Mouse (Mus musculus): Measurements from ENCODE around the gene Mtmr4. TPM values are rescaled to one million over a fixed set of nuclear protein-coding genes. Genes with fewer than 3 reads are reported as not detected.

Mtmr4 gene
- polyA plus RNA-seq, 1 experiment from 2014 or later, result 39.4 TPM

DNA sequence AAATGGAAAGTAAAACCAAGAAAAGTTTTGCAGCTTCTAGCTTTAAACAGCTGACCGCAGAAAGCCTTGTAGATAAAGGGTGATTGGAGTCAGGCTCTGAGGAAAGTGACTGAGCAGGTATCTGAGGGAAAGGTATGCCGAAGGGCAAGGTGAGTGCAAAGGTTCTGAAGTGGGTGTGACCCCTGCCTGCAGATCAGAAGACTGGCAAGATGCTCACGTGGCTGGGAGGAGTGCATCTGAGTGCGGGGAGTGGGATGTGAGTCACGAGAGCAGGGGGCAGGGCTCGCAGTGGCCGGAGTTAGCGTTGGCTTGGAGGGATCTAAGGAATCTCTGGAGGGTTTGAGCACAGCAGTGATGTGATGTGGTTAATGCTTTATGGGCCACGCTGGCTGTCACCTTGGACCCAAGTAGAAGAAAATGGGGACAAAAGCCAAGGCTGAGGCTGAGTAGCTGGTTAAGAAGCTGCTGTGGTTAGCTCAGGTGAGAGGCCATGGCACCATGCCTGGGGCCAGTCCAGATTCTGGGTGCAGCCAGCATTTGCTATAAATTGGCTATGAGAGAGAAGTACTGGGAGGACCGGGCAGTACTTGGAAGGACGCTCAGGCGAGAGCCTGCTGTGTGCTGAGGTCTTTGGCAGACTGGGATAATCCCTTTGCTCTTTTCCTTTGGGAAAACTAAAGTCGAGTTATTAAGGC lies 7.6 kb downstream of the Mtmr4 start:
- 92% methylated on average over 13 of the region's 13 CpGs for WGBS

DNA sequence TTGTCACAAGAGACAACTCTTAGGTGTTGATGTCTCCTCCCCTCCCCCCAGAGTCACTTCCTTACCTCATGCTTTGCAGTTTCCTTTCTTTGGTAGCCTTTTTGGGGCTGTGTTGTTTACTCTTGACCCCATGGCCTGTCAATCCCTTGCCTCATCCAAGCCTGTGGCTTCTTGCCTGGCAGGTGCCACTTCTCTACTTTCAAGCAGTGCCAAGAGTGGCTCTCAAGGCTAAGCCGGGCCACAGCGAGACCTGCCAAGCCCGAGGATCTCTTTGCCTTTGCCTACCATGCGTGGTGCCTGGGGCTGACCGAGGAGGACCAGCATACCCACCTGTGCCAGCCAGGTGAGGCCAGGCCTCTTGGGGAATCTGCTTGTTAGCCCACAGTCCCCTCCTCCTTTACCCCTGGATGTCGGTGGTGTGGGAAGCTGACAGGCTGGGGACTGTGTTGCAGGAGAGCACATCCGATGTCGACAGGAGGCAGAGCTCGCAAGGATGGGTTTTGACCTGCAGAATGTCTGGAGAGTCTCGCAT lies 8.4 kb downstream of the Mtmr4 start:
- no peak overlapping the region for H3K4me2 ChIP-seq
- peaks cover 19% of the 10 kb centered on the region for H3K4me1 ChIP-seq
- no peak overlapping the region for H3K9ac ChIP-seq
- peaks cover 89% of the 10 kb centered on the region for H3K36me3 ChIP-seq
- 92% methylated on average over 10 of the region's 10 CpGs for WGBS
- no peak overlapping the region for H3K4me3 ChIP-seq (replicated peaks)
- H3K27ac ChIP-seq, result no peak overlapping the region
- ATAC-seq (replicated peaks; ENCODE audit: low FRiP score), result no peak
- H3K27me3 ChIP-seq, result no peaks in the 10 kb centered on the region
- H3K9me3 ChIP-seq (replicated peaks), result no peaks in the 10 kb centered on the region

More for the DNA sequence above, 7.6 kb downstream of the Mtmr4 start:
- peaks cover 81% of the 10 kb centered on the region for H3K36me3 ChIP-seq
- no peaks in the 10 kb centered on the region for H3K9me3 ChIP-seq (replicated peaks)
- H3K4me1 ChIP-seq, result peaks cover 28% of the 10 kb centered on the region
- no peak overlapping the region for H3K9ac ChIP-seq
- H3K4me3 ChIP-seq (replicated peaks), result no peak overlapping the region
- no peak overlapping the region for H3K27ac ChIP-seq
- no peak overlapping the region for H3K4me2 ChIP-seq
- no peaks in the 10 kb centered on the region for H3K27me3 ChIP-seq
- no peak for ATAC-seq (replicated peaks; ENCODE audit: low FRiP score)

DNA sequence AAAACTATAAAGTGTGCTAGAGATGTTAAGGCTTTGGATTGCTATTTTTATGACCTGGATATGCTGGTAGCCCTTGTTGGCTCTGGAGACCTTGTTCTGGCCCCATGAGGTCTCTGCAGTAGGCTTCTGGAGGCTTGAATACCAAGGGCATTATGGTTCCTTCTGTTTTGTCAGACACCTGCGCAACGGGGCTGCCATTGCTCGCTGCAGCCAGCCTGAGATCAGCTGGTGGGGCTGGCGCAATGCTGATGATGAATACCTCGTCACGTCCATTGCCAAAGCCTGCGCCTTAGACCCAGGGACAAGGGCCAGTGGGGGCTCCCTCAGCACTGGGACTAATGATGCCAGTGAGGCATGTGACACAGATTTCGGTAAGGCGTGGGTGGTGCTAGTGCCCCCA lies 10.3 kb downstream of the Mtmr4 start:
- ATAC-seq (replicated peaks; ENCODE audit: low FRiP score), result no peak
- no peaks in the 10 kb centered on the region for H3K27me3 ChIP-seq
- H3K27ac ChIP-seq, result no peak overlapping the region
- H3K4me2 ChIP-seq, result no peak overlapping the region
- H3K36me3 ChIP-seq, result peaks cover 100% of the 10 kb centered on the region
- 92% methylated on average over 9 of the region's 9 CpGs for WGBS
- 0 out of 2 replicates have a peak, but pooled peaks cover 2% of the 10 kb centered on the region for H3K4me1 ChIP-seq
- no peak overlapping the region for H3K4me3 ChIP-seq (replicated peaks)
- H3K9me3 ChIP-seq (replicated peaks), result no peaks in the 10 kb centered on the region
- no peak overlapping the region for H3K9ac ChIP-seq

DNA sequence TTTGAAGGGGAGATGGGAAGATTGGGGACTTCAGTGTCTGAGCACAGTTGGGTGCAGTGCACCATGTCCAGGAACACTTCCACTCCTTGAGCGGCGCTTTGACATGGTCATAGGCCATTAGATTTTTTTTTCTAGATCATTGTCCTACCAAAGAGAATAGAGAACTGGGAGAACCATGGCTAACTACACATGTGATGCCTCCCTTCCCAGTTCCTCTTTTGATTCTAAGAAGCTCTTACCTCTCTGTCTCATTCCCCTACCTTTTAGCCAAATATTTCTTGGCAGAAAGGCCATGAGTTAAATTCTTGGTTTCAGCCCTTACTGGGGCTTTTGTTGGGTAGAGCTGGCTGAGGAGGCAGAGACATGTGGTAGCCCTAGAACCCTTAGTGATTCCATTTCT lies 11.6 kb downstream of the Mtmr4 start:
- H3K4me3 ChIP-seq (replicated peaks), result no peak overlapping the region
- no peak overlapping the region for H3K4me2 ChIP-seq
- no peak overlapping the region for H3K27ac ChIP-seq
- peaks cover 100% of the 10 kb centered on the region for H3K36me3 ChIP-seq
- H3K27me3 ChIP-seq, result no peaks in the 10 kb centered on the region
- no peaks in the 10 kb centered on the region for H3K9me3 ChIP-seq (replicated peaks)
- 93% methylated on average over 2 of the region's 2 CpGs for WGBS
- H3K9ac ChIP-seq, result no peak overlapping the region
- ATAC-seq (replicated peaks; ENCODE audit: low FRiP score), result no peak
- no peaks in the 10 kb centered on the region for H3K4me1 ChIP-seq

DNA sequence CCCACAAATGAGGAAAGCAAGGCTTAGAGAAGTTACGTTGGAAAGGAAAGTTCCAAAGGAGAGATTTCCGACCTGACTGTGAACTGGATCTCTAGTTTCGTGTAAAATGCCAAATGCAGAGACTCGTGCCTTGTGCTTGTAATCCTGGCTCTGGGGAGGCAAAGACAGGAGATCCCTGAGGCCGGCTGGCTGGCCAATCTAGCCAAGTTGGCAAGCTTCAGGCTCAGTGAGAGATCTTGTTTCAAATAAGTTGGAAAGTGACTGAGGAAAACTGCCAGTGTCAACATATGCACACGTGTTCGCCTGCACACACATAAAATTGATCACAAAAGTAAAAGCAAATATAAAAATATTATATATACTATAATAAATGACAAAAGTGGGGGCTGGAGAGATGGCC lies 17.3 kb downstream of the Mtmr4 start:
- no peak for ATAC-seq (replicated peaks; ENCODE audit: low FRiP score)
- H3K9me3 ChIP-seq (replicated peaks), result no peaks in the 10 kb centered on the region
- 89% methylated on average over 7 of the region's 7 CpGs for WGBS

DNA sequence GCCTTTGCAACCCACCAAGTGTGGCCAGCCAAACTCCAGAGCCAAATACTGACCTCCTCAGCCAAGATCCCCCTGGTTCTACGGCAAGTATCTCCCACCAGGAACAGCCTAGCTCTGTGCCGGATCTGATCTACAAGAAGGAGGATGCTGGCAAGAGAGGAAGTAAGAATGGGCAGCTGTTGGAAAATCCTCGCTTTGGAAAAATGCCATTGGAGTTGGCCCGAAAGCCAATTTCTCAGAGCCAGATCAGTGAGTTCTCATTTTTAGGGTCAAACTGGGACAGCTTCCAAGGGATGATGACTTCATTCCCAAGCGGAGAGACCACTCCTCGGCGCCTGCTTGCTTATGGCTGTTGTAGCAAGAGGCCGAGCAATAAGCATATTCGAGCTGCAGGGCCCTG lies 19.6 kb downstream of the Mtmr4 start:
- ATAC-seq (replicated peaks; ENCODE audit: low FRiP score), result no peak
- Histone ChIP-seq H3K27ac (no peak overlapping the region), H3K36me3 (peaks cover 100% of the 10 kb centered on the region)

More for the DNA sequence above, 17.3 kb downstream of the Mtmr4 start:
- peaks cover 100% of the 10 kb centered on the region for H3K36me3 ChIP-seq
- no peaks in the 10 kb centered on the region for H3K4me1 ChIP-seq
- H3K27ac ChIP-seq, result no peak overlapping the region
- no peak overlapping the region for H3K9ac ChIP-seq
- H3K27me3 ChIP-seq, result no peaks in the 10 kb centered on the region
- H3K4me3 ChIP-seq (replicated peaks), result no peak overlapping the region
- no peak overlapping the region for H3K4me2 ChIP-seq

DNA sequence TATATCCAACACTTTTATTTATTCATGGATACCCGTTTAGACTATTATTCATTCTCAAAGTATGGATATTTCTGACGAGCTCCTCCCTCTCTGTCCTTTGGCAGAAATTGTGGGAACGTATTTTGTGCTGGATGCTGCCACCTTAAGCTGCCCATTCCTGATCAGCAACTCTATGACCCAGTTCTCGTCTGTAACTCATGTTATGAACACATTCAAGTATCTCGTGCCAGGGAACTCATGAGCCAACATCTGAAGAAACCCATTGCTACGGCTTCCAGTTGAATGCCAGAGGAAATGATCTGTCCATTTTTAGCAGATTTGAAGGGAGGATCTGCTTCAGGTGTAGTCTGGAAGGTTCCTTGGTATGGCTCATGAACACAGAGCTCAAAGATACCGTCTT lies 22.0 kb downstream of the Mtmr4 start:
- no peak overlapping the region for H3K9ac ChIP-seq

More for the DNA sequence above, 19.6 kb downstream of the Mtmr4 start:
- H3K4me3 ChIP-seq (replicated peaks), result no peak overlapping the region
- no peaks in the 10 kb centered on the region for H3K4me1 ChIP-seq
- 92% methylated on average over 9 of the region's 9 CpGs for WGBS
- no peaks in the 10 kb centered on the region for H3K27me3 ChIP-seq
- H3K4me2 ChIP-seq, result no peak overlapping the region
- no peaks in the 10 kb centered on the region for H3K9me3 ChIP-seq (replicated peaks)
- H3K9ac ChIP-seq, result no peak overlapping the region

DNA sequence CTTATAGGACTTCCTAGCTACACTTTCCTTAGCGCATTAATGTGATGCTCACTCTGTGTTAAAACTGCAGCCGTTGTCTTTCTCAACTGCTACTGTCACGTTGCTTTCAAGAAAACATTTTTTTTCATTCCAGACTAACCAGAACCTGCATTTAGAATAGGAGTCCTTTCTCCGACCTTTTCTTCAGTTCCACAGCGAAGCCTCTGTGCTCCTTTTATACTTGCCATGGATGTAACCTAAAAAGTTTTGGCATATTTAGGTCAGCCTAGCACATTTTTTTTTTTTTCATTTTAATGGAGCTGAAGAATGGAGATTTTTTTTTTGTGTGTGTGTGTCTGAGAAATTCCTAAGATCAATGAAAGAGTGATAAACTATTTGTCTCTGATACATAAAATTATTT lies 23.6 kb downstream of the Mtmr4 start:
- Histone ChIP-seq H3K27me3 (no peaks in the 10 kb centered on the region), H3K4me2 (no peak overlapping the region), H3K9ac (no peak overlapping the region), H3K4me3 (replicated peaks) (no peak overlapping the region), H3K4me1 (no peaks in the 10 kb centered on the region), H3K36me3 (peaks cover 83% of the 10 kb centered on the region), H3K9me3 (replicated peaks) (no peaks in the 10 kb centered on the region), H3K27ac (no peak overlapping the region)
- 94% methylated on average over 5 of the region's 5 CpGs for WGBS
- no peak for ATAC-seq (replicated peaks; ENCODE audit: low FRiP score)

More for the DNA sequence above, 22.0 kb downstream of the Mtmr4 start:
- Histone ChIP-seq H3K4me3 (replicated peaks) (no peak overlapping the region), H3K4me2 (no peak overlapping the region), H3K27me3 (no peaks in the 10 kb centered on the region), H3K27ac (no peak overlapping the region), H3K4me1 (no peaks in the 10 kb centered on the region), H3K36me3 (peaks cover 99% of the 10 kb centered on the region), H3K9me3 (replicated peaks) (no peaks in the 10 kb centered on the region)
- no peak for ATAC-seq (replicated peaks; ENCODE audit: low FRiP score)
- 88% methylated on average over 7 of the region's 7 CpGs for WGBS

DNA sequence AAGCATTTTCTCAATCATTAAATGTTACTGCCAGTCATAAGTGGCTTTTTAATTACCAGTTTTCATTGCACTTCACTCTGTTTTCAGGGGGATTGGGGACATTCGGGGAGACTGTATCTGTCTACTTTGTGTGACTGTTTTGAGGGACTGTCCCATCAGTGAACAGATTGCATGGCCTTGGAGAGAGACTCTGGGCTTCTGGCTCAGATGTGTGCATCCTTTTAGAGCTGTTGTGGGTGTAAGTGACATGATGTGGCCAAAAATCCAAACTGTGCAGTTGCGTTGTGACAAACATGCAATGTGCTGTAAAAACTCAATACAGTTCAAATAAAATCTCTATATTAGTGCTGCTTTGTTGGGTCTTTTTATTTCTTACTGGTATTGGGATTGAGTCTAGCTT lies 24.0 kb downstream of the Mtmr4 start:
- no peaks in the 10 kb centered on the region for H3K9me3 ChIP-seq (replicated peaks)
- H3K27me3 ChIP-seq, result no peaks in the 10 kb centered on the region
- peaks cover 79% of the 10 kb centered on the region for H3K36me3 ChIP-seq
- no peak for ATAC-seq (replicated peaks; ENCODE audit: low FRiP score)
- H3K27ac ChIP-seq, result no peak overlapping the region
- H3K9ac ChIP-seq, result no peak overlapping the region
- H3K4me1 ChIP-seq, result no peaks in the 10 kb centered on the region
- H3K4me3 ChIP-seq (replicated peaks), result no peak overlapping the region
- H3K4me2 ChIP-seq, result no peak overlapping the region
- 94% methylated on average over 2 of the region's 2 CpGs for whole genome bisulfite sequencing

DNA sequence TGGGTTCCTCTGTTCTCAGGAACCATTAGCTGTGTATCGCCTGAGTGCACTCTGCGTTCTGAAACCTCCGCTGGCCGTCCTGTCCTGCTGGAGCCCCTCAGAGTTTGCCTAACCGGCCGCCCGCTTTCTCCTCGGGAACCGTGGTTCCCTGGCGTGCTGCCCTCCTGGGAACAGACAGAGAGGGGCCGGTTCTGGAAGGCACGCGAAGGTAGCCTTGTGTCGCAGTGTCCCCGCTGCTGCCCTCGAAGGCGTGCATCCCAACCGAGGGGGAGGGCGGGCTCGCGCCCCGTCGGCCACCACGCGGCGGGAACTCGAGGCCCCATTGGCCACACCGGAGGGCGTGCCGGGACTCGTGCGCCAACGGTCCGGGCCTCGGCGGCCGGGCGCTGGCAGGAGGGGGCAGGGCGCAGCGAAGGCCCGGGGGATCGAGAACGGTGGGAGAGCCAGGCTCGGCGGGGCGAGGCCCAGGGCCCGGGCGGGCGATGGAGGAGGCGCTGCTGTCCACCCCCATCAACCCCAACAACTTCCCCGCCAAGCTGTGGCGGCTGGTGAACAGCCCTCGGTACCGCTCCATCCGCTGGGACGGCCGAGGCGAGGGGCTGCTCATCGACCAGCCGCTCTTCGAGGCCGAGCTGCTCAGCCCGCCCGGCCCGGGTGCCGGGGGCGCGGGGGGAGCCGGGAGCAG lies 25.0 kb downstream of the Mtmr4 start, which contains the start of gene Hsf5:
TSS of gene Hsf5 (plus strand) at position 375 of the 685 bp plus-strand sequence.
- Histone ChIP-seq H3K4me3 (replicated peaks) (no peak within 1 kb of the TSS), H3K4me1 (no peaks in the 10 kb centered on the region), H3K4me2 (no peak within 1 kb of the TSS), H3K27ac (no peak within 1 kb of the TSS), H3K27me3 (no peaks in the 10 kb centered on the region), H3K9ac (no peak within 1 kb of the TSS), H3K9me3 (replicated peaks) (no peaks in the 10 kb centered on the region), H3K36me3 (peaks cover 70% of the 10 kb centered on the region)
- ATAC-seq (replicated peaks; ENCODE audit: low FRiP score), result no peak
- WGBS, result 92% methylated on average over 44 of the region's 69 CpGs

DNA sequence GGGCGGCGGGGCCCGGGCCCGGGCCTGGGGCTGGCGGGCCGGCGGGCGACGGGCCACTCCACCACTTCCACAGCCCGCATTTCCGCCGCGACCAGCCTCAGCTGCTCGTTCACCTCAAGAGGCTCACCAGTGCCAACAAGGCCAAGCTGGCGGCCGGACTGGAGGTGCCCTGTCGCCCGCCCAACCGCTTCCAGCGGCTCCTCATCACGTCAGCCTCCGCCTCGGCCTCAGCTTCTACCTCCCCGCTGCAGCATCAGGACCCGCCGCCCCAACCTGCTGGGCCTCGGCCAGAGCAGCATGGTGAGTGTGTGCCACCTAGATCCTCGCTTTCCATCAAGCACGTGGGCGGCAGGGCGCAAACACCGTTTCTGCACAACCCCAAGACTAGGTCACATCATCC lies 25.6 kb downstream of the Mtmr4 start:
- no peak for ATAC-seq (replicated peaks; ENCODE audit: low FRiP score)
- Histone ChIP-seq H3K4me2 (no peak overlapping the region), H3K4me3 (replicated peaks) (no peak overlapping the region), H3K36me3 (peaks cover 68% of the 10 kb centered on the region), H3K27ac (no peak overlapping the region), H3K9me3 (replicated peaks) (no peaks in the 10 kb centered on the region), H3K27me3 (no peaks in the 10 kb centered on the region), H3K9ac (no peak overlapping the region), H3K4me1 (no peaks in the 10 kb centered on the region)
- 95% methylated on average over 32 of the region's 32 CpGs for WGBS

DNA sequence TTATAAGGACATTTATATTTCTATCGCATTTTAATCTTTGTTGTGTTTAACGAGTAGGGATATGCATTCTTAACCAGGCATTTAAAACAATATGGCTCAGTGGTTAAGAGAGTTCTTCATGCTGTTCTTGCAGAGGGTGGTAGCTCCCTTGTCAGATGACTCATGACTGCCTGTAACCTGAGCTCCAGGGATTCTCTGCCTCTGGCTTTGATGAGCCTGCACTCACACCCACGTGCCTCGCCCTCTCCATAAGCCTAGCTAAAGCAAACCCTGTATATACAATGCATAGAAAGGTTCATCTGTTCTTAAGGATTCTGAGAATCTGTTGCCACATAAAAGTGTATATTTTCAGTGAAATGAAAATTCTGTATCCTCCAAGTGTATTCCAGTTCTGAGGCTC lies 31.2 kb downstream of the Mtmr4 start:
- peak; percentile 43; the same call in 1 of the 2 replicates for ATAC-seq (replicated peaks; ENCODE audit: low FRiP score)
- Histone ChIP-seq H3K4me3 (replicated peaks) (no peak overlapping the region), H3K27ac (no peak overlapping the region), H3K4me1 (no peaks in the 10 kb centered on the region), H3K9me3 (replicated peaks) (no peaks in the 10 kb centered on the region), H3K36me3 (peaks cover 36% of the 10 kb centered on the region), H3K4me2 (no peak overlapping the region), H3K27me3 (no peaks in the 10 kb centered on the region), H3K9ac (no peak overlapping the region)
- WGBS, result 49% methylated on average over 4 of the region's 4 CpGs

All from kidney, embryonic 15.5 days (tissue).